Mouse (Mus musculus): ENCODE results near the gene Abcg8. TPM values are rescaled to one million over a fixed set of nuclear protein-coding genes. Genes with fewer than 3 reads are reported as not detected.

Gene Abcg8
- polyA plus RNA-seq, 1 experiment from 2014 or later: 0.27 TPM

Other genes starting within 250 kb of the Abcg8 start
- 8.2 and 8.7 TPM in 2 replicates for gene Thada, start 210.1 kb upstream of the Abcg8 start, polyA plus RNA-seq (2014; fragmentation: Nextera tagmentation; extraction: Ambion mirVana)
- gene Plekhh2, start 164.4 kb upstream of the Abcg8 start, polyA plus RNA-seq (2014; fragmentation: Nextera tagmentation; extraction: Ambion mirVana): 5.1 and 5.6 TPM in 2 replicates
- gene Dync2li1, start 49.8 kb upstream of the Abcg8 start, polyA plus RNA-seq (2014; fragmentation: Nextera tagmentation; extraction: Ambion mirVana): 46.2 and 48.0 TPM in 2 replicates
- 2.5 and 2.6 TPM in 2 replicates for gene Abcg5, start 6.7 kb downstream of the Abcg8 start, polyA plus RNA-seq (2014; fragmentation: Nextera tagmentation; extraction: Ambion mirVana)
- gene Lrpprc, start 114.5 kb downstream of the Abcg8 start, polyA plus RNA-seq (2014; fragmentation: Nextera tagmentation; extraction: Ambion mirVana): 60.0 and 63.1 TPM in 2 replicates